Comparison of ENCODE assay signal across 16 mouse cellular contexts in the genomic region with DNA sequence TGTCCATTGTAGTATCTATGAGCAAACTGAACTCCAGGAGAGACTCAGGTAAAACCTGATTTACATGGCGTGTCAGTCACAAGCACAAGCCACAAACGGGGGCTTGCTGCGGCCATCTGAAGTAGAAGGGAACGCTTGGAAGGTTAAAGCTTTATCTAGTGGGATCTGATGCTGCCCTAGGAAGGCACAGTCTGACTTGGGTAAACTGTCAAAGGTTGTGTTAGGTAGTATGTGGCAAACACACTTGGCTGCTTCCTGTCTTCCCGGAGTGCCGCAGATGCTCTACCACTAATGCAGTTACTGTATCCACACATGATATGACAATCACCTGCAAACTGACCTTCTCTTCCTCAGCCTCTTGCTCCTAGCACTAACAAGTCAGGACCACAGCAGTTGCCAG.
"Had no signal": no experiment of that assay in that cellular context is flagged by ENCODE, and none has a peak within 500 bp of the region (broad histone marks: within the 10 kb centered on the region; RNA-seq: fewer than 3 reads in every experiment).

No protein-coding gene starts in this region.

- H3K27me3 ChIP-seq: kidney, embryonic 15.5 days; midbrain, embryonic 12.5 days; midbrain, embryonic 15.5 days; neural tube, embryonic 12.5 days; neural tube, embryonic 15.5 days; stomach, embryonic 15.5 days had no signal

- H3K9me3 ChIP-seq: kidney, embryonic 15.5 days; midbrain, embryonic 12.5 days; midbrain, embryonic 15.5 days; neural tube, embryonic 12.5 days; neural tube, embryonic 15.5 days; stomach, embryonic 15.5 days had no signal

- H3K27ac ChIP-seq: kidney, embryonic 15.5 days; macrophage; midbrain, embryonic 12.5 days; midbrain, embryonic 15.5 days; neural tube, embryonic 12.5 days; neural tube, embryonic 15.5 days; stomach, embryonic 15.5 days had no signal

- H3K36me3 ChIP-seq: kidney, embryonic 15.5 days; midbrain, embryonic 12.5 days; midbrain, embryonic 15.5 days; neural tube, embryonic 12.5 days; neural tube, embryonic 15.5 days; stomach, embryonic 15.5 days had no signal

- H3K9ac ChIP-seq: kidney, embryonic 15.5 days; lung, embryonic 14.5 days; midbrain, embryonic 12.5 days; midbrain, embryonic 15.5 days; neural tube, embryonic 12.5 days; neural tube, embryonic 15.5 days; stomach, embryonic 15.5 days had no signal

- H3K4me1 ChIP-seq: midbrain, embryonic 12.5 days; midbrain, embryonic 15.5 days; stomach, embryonic 15.5 days had no signal

- DNase-seq: kidney, postnatal 10 days; lung, embryonic 14.5 days; right cerebral cortex, adult 18-20 months; right cerebral cortex, postnatal 14 days; right cerebral cortex, postnatal 4 days; spleen, adult 18-20 months; thymus, adult 18-20 months; thymus, postnatal 36 days had no signal

- ATAC-seq: lung, postnatal 0 days; midbrain, embryonic 15.5 days had no signal

- H3K4me2 ChIP-seq: kidney, embryonic 15.5 days; lung, embryonic 14.5 days; midbrain, embryonic 12.5 days; midbrain, embryonic 15.5 days; neural tube, embryonic 12.5 days; neural tube, embryonic 15.5 days; stomach, embryonic 15.5 days had no signal

- H3K4me3 ChIP-seq: kidney, embryonic 15.5 days; midbrain, embryonic 12.5 days; midbrain, embryonic 15.5 days; neural tube, embryonic 12.5 days; neural tube, embryonic 15.5 days; stomach, embryonic 15.5 days had no signal
